Mouse (Mus musculus): ENCODE data around the gene Taf11. TPM values are rescaled to one million over a fixed set of nuclear protein-coding genes. Genes with fewer than 3 reads are reported as not detected.

The Taf11 gene
- polyA plus RNA-seq, 1 experiment: 38.4 TPM

DNA sequence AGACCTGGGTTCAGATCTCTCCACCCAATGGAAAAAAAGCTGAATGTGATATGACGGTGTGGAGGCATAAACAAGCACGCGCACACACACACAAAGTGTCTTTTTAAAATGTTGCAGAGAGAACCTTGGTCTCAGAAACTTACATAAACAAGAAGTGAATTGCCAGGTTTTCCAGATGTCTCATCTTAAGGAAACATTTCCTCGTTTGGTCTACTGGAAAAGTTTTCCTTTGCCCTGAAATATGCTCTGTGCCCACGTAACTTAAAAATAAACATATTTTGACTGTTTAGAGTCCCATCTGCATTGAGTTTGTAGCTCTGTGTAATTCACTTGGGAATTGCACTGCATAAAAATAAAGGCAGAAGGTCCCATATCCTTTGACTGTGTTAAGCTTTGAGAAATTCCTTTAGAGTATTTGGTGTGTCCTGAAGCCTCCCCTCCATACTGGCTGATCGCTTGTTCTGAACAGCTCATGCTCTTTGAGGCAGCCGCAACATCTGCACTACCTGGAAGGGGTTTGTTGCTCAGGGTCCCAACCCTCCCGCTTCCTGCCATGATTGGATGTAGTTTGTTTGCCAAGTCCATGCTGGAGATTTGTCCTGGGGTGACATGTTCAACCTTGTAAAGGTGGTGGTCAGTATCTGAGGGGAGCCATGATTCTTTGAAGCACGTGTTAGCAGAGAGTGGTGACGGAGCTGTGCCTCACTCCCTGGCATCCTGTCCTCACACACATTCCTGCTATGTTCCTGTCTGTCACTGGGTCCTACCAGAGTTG is 24.7 kb upstream of the Taf11 start:
- no peak for TF ChIP-seq FOSL1 (IDR thresholded peaks at IDR 0.05; ENCODE audit: insufficient read depth, low read length, poor library complexity, severe bottlenecking)
- TF ChIP-seq CEBPB (IDR thresholded peaks at IDR 0.05; ENCODE audit: low read depth): no peak
- Histone ChIP-seq H3ac (ENCODE audit: control insufficient read depth, insufficient read length, low read depth) (no peak overlapping the region), H3K79me2 (ENCODE audit: control insufficient read depth, insufficient read depth) (peaks cover 5% of the 10 kb centered on the region), H3K36me3 (ENCODE audit: control insufficient read depth, insufficient read depth) (no peaks in the 10 kb centered on the region), H3K79me3 (ENCODE audit: low read depth) (peaks cover 2% of the 10 kb centered on the region), H3K4me3 (ENCODE audit: insufficient read depth, poor library complexity, severe bottlenecking) (no peak overlapping the region), H3K27me3 (ENCODE audit: control insufficient read depth, insufficient read depth, insufficient read length) (no peaks in the 10 kb centered on the region)

- Histone ChIP-seq H3K36me3 (ENCODE audit: control insufficient read depth, insufficient read depth) (no peaks in the 10 kb centered on the region), H3K79me3 (ENCODE audit: low read depth) (peaks cover 3% of the 10 kb centered on the region), H3K79me2 (ENCODE audit: control insufficient read depth, insufficient read depth) (no peaks in the 10 kb centered on the region), H3K27me3 (ENCODE audit: control insufficient read depth, insufficient read depth, insufficient read length) (no peaks in the 10 kb centered on the region), H3ac (ENCODE audit: control insufficient read depth, insufficient read length, low read depth) (no peak overlapping the region), H3K4me3 (ENCODE audit: insufficient read depth, poor library complexity, severe bottlenecking) (no peak overlapping the region)
- TF ChIP-seq MYOG (IDR thresholded peaks at IDR 0.05; ENCODE audit: control insufficient read depth, extremely low read depth, insufficient read length): no peak
- no peak for TF ChIP-seq MAX (IDR thresholded peaks at IDR 0.05)
- no peak for TF ChIP-seq FOSL1 (IDR thresholded peaks at IDR 0.05; ENCODE audit: insufficient read depth, low read length, poor library complexity, severe bottlenecking)
- TF ChIP-seq CEBPB (IDR thresholded peaks at IDR 0.05; ENCODE audit: low read depth): no peak
- TF ChIP-seq USF1 (IDR thresholded peaks at IDR 0.05; ENCODE audit: low read depth): no peak
- TF ChIP-seq MYOD1 (IDR thresholded peaks at IDR 0.05; ENCODE audit: control insufficient read depth, insufficient read length, low read depth): no peak
- no peak for TF ChIP-seq CTCF (IDR thresholded peaks at IDR 0.05; ENCODE audit: control insufficient read depth, insufficient read depth, insufficient read length)
Measured at GRCm38 (mm10) chr17:27931826-27932225, 22.2 kb upstream of the Taf11 start.

DNA sequence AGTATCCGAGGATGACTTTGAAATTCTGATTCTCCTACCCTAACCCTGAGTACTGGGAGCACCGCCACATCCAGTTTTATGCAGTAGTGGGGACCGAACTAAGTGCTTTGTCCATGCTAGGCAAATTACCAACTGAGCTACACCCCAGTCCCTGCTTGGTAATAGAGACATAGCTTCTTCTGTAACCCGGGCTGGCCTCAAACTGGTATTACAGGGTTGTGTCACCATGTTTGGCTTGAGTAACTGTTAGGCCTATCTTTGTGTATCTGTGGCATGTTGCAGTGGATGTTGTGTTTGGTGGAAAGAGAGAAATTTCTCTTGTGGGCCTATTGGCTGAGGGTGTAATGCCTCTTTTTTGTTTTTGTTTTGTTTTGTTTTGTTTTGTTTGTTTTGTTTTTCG is 20.6 kb upstream of the Taf11 start:
- no peak overlapping the region for H3K4me3 ChIP-seq (ENCODE audit: insufficient read depth, poor library complexity, severe bottlenecking)
- TF ChIP-seq CEBPB (IDR thresholded peaks at IDR 0.05; ENCODE audit: low read depth) (no peak), FOSL1 (IDR thresholded peaks at IDR 0.05; ENCODE audit: insufficient read depth, low read length, poor library complexity, severe bottlenecking) (no peak), MAX (IDR thresholded peaks at IDR 0.05) (no peak), USF1 (IDR thresholded peaks at IDR 0.05; ENCODE audit: low read depth) (no peak), CTCF (IDR thresholded peaks at IDR 0.05; ENCODE audit: control insufficient read depth, insufficient read depth, insufficient read length) (no peak)
- no peaks in the 10 kb centered on the region for H3K36me3 ChIP-seq (ENCODE audit: control insufficient read depth, insufficient read depth)
- peaks cover 3% of the 10 kb centered on the region for H3K79me3 ChIP-seq (ENCODE audit: low read depth)
- H3ac ChIP-seq (ENCODE audit: control insufficient read depth, insufficient read length, low read depth): no peak overlapping the region
- no peaks in the 10 kb centered on the region for H3K27me3 ChIP-seq (ENCODE audit: control insufficient read depth, insufficient read depth, insufficient read length)
- H3K79me2 ChIP-seq (ENCODE audit: control insufficient read depth, insufficient read depth): no peaks in the 10 kb centered on the region

GRCm38 (mm10) chr17:27925504-27925903 is 15.9 kb upstream of the Taf11 start:
- no peaks in the 10 kb centered on the region for H3K27me3 ChIP-seq (ENCODE audit: control insufficient read depth, insufficient read depth, insufficient read length)
- H3K4me3 ChIP-seq (ENCODE audit: insufficient read depth, poor library complexity, severe bottlenecking): no peak overlapping the region
- H3K36me3 ChIP-seq (ENCODE audit: control insufficient read depth, insufficient read depth): no peaks in the 10 kb centered on the region
- TF ChIP-seq FOSL1 (IDR thresholded peaks at IDR 0.05; ENCODE audit: insufficient read depth, low read length, poor library complexity, severe bottlenecking): no peak
- H3K79me2 ChIP-seq (ENCODE audit: control insufficient read depth, insufficient read depth): peaks cover 6% of the 10 kb centered on the region
- peaks cover 3% of the 10 kb centered on the region for H3K79me3 ChIP-seq (ENCODE audit: low read depth)
- H3ac ChIP-seq (ENCODE audit: control insufficient read depth, insufficient read length, low read depth): no peak overlapping the region

- Histone ChIP-seq H3K79me3 (ENCODE audit: low read depth) (peaks cover 3% of the 10 kb centered on the region), H3K79me2 (ENCODE audit: control insufficient read depth, insufficient read depth) (peaks cover 6% of the 10 kb centered on the region), H3K36me3 (ENCODE audit: control insufficient read depth, insufficient read depth) (no peaks in the 10 kb centered on the region), H3K27me3 (ENCODE audit: control insufficient read depth, insufficient read depth, insufficient read length) (no peaks in the 10 kb centered on the region), H3ac (ENCODE audit: control insufficient read depth, insufficient read length, low read depth) (no peak overlapping the region), H3K4me3 (ENCODE audit: insufficient read depth, poor library complexity, severe bottlenecking) (no peak overlapping the region)
- TF ChIP-seq CEBPB (IDR thresholded peaks at IDR 0.05; ENCODE audit: low read depth): no peak
- no peak for TF ChIP-seq CTCF (IDR thresholded peaks at IDR 0.05; ENCODE audit: control insufficient read depth, insufficient read depth, insufficient read length)
- no peak for TF ChIP-seq MYOG (IDR thresholded peaks at IDR 0.05; ENCODE audit: control insufficient read depth, extremely low read depth, insufficient read length)
- no peak for TF ChIP-seq MYOD1 (IDR thresholded peaks at IDR 0.05; ENCODE audit: control insufficient read depth, insufficient read length, low read depth)
- no peak for TF ChIP-seq USF1 (IDR thresholded peaks at IDR 0.05; ENCODE audit: low read depth)
- TF ChIP-seq MAX (IDR thresholded peaks at IDR 0.05): no peak
- no peak for TF ChIP-seq FOSL1 (IDR thresholded peaks at IDR 0.05; ENCODE audit: insufficient read depth, low read length, poor library complexity, severe bottlenecking)
Measured at GRCm38 (mm10) chr17:27925054-27925453, 15.4 kb upstream of the Taf11 start.

DNA sequence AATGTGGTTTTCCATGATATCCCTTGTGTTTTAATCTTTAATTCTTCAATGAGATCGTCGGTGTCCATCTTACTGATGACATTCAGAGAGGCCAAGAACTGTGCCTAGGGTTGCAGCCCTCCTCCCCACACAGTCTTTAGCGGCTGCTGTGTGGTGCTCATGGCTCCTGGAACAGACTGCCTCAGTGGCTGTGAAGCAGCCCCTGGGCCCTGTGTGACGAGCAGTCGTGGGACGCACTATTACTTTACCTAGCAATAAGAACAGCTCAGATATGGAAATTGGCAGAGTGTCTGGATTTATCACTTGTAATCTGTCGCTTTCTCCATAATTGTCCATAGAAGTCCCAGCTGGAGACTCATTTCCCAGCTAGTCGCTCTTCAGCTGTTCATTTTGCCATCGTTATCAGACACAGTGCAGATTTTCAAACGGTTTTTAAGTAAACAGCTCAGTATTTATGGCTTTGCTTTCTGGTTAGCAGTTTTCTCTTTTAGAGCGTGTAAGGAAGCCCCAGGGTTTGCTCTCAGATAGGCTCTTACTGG is 12.6 kb upstream of the Taf11 start:
- Histone ChIP-seq H3K4me3 (ENCODE audit: insufficient read depth, poor library complexity, severe bottlenecking) (no peak overlapping the region), H3K79me3 (ENCODE audit: low read depth) (peaks cover 4% of the 10 kb centered on the region), H3K79me2 (ENCODE audit: control insufficient read depth, insufficient read depth) (peaks cover 6% of the 10 kb centered on the region), H3K36me3 (ENCODE audit: control insufficient read depth, insufficient read depth) (no peaks in the 10 kb centered on the region), H3K27me3 (ENCODE audit: control insufficient read depth, insufficient read depth, insufficient read length) (no peaks in the 10 kb centered on the region), H3ac (ENCODE audit: control insufficient read depth, insufficient read length, low read depth) (no peak overlapping the region)
- TF ChIP-seq CEBPB (IDR thresholded peaks at IDR 0.05; ENCODE audit: low read depth) (no peak), CTCF (IDR thresholded peaks at IDR 0.05; ENCODE audit: control insufficient read depth, insufficient read depth, insufficient read length) (no peak)

Data from C2C12 (cell line).